Mouse (Mus musculus): Measurements from ENCODE around the gene Gm49366.

DNA sequence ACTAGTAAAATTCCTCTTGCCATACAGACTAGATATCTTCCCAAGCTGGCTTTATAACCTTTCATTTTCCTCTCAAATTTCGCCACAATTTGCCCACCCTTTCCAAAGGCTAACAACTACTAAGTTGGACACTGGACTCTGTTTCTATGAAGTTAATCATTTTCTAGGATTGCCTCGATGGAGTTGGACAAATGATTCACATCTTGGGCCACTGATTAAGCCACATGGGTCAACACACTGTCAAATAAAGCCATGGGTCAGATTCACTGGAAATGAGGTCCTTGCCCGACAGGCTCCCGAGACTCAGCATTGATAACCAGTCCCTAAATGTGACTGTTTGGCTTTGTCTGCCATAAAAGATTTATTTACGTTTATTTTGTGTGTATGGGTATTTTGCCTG is 3.5 kb downstream of the Gm49366 start:
- TF ChIP-seq CTCF (IDR thresholded peaks at IDR 0.05; ENCODE audit: control insufficient read depth, insufficient read depth, insufficient read length) (no peak), MAX (IDR thresholded peaks at IDR 0.05) (no peak)
